Mouse (Mus musculus): ENCODE measurements at regions not wholly inside any gene's neighbourhood (a gene's known extent, or its start where the extent isn't known, plus 50 kb on each side); places are given as distances from the start of the nearest gene placed in this dataset.

- 75% methylated on average over 5 of the region's 5 CpGs for WGBS
- peaks cover 11% of the 10 kb centered on the region for H3K4me1 ChIP-seq (replicated peaks)
- H3K27ac ChIP-seq, result no peak overlapping the region
- H3K4me3 ChIP-seq, result no peak overlapping the region
- no peak overlapping the region for H3K4me2 ChIP-seq
- no peaks in the 10 kb centered on the region for H3K9me3 ChIP-seq
- no peaks in the 10 kb centered on the region for H3K36me3 ChIP-seq
- H3K9ac ChIP-seq, result no peak overlapping the region
- ATAC-seq (ENCODE audit: low FRiP score), result no peak
- H3K27me3 ChIP-seq, result no peaks in the 10 kb centered on the region
Measured at GRCm38 (mm10) chr19:28732998-28733397, 53.1 kb upstream of the Glis3 start.

DNA sequence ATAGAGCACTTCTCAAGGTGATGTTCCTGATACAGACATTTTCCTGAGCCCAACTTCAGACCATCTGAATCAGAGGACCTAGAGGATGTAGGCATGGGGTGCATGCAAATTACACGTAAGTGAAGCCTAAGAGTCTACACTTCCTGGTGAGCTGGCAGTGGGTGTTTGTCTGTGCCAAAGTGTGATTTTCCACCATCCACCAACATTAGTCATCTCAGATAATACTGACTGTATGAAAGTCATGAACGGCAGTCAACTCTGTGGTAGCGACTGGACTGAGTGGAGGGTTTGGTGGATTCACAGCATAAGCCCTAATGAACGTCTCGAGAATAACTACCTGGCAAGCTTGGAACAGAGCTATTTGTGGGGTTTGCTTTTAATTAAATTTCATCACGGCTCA lies 53.9 kb upstream of the Glis3 start:
- Histone ChIP-seq H3K9ac (no peak overlapping the region), H3K27me3 (no peaks in the 10 kb centered on the region), H3K9me3 (no peaks in the 10 kb centered on the region), H3K36me3 (no peaks in the 10 kb centered on the region), H3K4me3 (no peak overlapping the region), H3K27ac (no peak overlapping the region), H3K4me1 (replicated peaks) (peaks cover 11% of the 10 kb centered on the region), H3K4me2 (no peak overlapping the region)
- WGBS, result 68% methylated on average over 6 of the region's 6 CpGs
- no peak for ATAC-seq (ENCODE audit: low FRiP score)

DNA sequence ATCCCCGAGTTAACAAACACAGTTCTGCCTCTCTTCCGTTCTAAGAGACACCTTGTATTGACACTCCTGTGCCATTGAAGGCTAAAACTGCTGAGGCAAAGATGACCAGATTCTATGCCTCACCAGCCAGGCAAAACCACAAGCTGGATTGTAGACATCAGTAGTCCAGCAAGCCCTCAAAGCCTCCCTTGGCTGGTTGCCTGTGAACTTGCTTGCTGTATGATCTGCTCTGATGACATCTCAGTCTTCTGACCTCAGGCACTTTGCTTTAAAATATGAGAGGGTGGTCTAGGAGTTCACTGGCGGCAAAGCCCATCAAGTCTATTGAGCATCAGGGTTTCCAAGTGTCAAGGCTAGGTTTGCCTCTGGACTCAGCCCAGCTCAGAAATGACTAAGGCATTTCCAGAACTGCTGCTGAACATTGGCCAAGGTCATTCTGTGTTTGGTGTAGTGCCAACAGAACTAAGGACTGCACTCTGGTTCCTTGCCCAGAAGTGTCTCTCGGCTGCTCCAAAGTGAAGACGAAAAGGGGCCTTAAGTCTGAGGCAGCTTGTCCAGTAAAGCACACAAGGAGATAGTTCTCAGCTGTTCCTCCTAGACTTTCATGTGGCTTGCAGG lies 63.4 kb upstream of the Glis3 start:
- Histone ChIP-seq H3K9me3 (no peaks in the 10 kb centered on the region), H3K27ac (no peak overlapping the region), H3K36me3 (no peaks in the 10 kb centered on the region), H3K9ac (no peak overlapping the region), H3K4me1 (replicated peaks) (no peaks in the 10 kb centered on the region), H3K4me2 (no peak overlapping the region), H3K4me3 (no peak overlapping the region), H3K27me3 (no peaks in the 10 kb centered on the region)
- no peak for ATAC-seq (ENCODE audit: low FRiP score)
- WGBS, result 89% methylated on average over 5 of the region's 5 CpGs

- Histone ChIP-seq H3K36me3 (no peaks in the 10 kb centered on the region), H3K4me3 (no peak overlapping the region), H3K27me3 (no peaks in the 10 kb centered on the region), H3K4me2 (no peak overlapping the region), H3K4me1 (replicated peaks) (no peaks in the 10 kb centered on the region), H3K9ac (no peak overlapping the region), H3K9me3 (no peaks in the 10 kb centered on the region), H3K27ac (no peak overlapping the region)
- 94% methylated on average over 2 of the region's 2 CpGs for WGBS
- no peak for ATAC-seq (ENCODE audit: low FRiP score)
Measured at GRCm38 (mm10) chr19:28745105-28745504, 65.2 kb upstream of the Glis3 start.

- Histone ChIP-seq H3K9me3 (no peaks in the 10 kb centered on the region), H3K4me2 (no peak overlapping the region), H3K27me3 (no peaks in the 10 kb centered on the region), H3K4me3 (no peak overlapping the region), H3K4me1 (replicated peaks) (no peaks in the 10 kb centered on the region), H3K27ac (no peak overlapping the region), H3K36me3 (no peaks in the 10 kb centered on the region), H3K9ac (no peak overlapping the region)
- 56% methylated on average over 8 of the region's 8 CpGs for WGBS
- no peak for ATAC-seq (ENCODE audit: low FRiP score)
Measured at GRCm38 (mm10) chr19:28745534-28745933, 65.7 kb upstream of the Glis3 start.

GRCm38 (mm10) chr19:28751091-28751490 lies 71.2 kb upstream of the Glis3 start:
- no peak for ATAC-seq (ENCODE audit: low FRiP score)
- no peak overlapping the region for H3K4me2 ChIP-seq
- WGBS, result 96% methylated on average over 8 of the region's 8 CpGs
- no peak overlapping the region for H3K4me3 ChIP-seq
- no peaks in the 10 kb centered on the region for H3K9me3 ChIP-seq
- no peak overlapping the region for H3K27ac ChIP-seq
- H3K36me3 ChIP-seq, result no peaks in the 10 kb centered on the region
- H3K4me1 ChIP-seq (replicated peaks), result no peaks in the 10 kb centered on the region
- no peak overlapping the region for H3K9ac ChIP-seq
- H3K27me3 ChIP-seq, result no peaks in the 10 kb centered on the region

DNA sequence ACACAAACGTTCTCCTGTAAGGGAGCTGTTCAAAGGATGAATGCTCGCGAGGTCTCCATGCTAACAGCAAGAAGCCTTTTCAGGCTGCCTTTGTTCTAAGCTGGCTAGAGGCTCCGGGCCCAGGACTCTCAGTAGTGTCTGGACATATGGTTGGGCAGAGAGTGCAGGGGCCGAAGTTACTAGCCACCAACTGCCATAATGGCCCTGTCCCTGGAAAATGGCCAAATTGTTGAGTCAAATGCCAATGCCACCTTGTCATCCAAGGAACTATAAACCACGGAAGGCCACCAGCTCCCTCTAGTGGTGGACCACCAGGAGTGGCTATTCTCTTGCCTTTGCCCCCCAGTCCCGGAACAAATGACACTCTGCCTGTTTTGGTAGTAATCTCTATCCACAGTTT lies 76.0 kb upstream of the Slc1a1 start:
- ATAC-seq (ENCODE audit: low FRiP score), result peak; percentile 65; the same call in 1 of the 2 replicates
- Histone ChIP-seq H3K36me3 (no peaks in the 10 kb centered on the region), H3K4me1 (replicated peaks) (no peaks in the 10 kb centered on the region), H3K4me3 (no peak overlapping the region), H3K27ac (no peak overlapping the region), H3K9me3 (no peaks in the 10 kb centered on the region), H3K4me2 (no peak overlapping the region), H3K27me3 (no peaks in the 10 kb centered on the region), H3K9ac (no peak overlapping the region)
- WGBS, result 35% methylated on average over 7 of the region's 7 CpGs

GRCm38 (mm10) chr19:28764795-28765360 lies 70.0 kb upstream of the Slc1a1 start:
- WGBS, result 82% methylated on average over 11 of the region's 11 CpGs
- Histone ChIP-seq H3K9ac (no peak overlapping the region), H3K4me2 (no peak overlapping the region), H3K4me3 (no peak overlapping the region), H3K4me1 (replicated peaks) (no peaks in the 10 kb centered on the region), H3K36me3 (no peaks in the 10 kb centered on the region), H3K27me3 (no peaks in the 10 kb centered on the region), H3K27ac (no peak overlapping the region), H3K9me3 (no peaks in the 10 kb centered on the region)
- ATAC-seq (ENCODE audit: low FRiP score), result no peak

DNA sequence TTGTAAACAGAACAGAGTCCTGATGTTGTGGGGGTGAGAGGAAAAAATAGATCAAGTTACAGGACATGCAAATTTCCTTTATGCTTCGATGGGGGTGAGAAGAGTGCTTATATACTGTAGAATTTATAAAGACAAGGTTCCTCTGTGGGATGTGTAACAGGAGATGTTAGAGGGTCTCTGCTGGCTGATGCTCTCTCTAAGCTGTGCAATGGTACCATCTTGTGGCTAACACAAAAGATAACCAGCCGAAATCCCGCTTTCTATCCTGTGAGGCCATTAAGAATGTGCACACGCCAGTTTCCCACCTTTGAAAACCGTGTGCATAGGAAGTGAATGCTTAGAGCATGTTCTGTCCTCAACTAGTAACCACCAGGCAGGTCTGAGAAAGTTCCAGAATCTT lies 66.6 kb upstream of the Slc1a1 start:
- no peaks in the 10 kb centered on the region for H3K9me3 ChIP-seq
- no peak overlapping the region for H3K4me2 ChIP-seq
- ATAC-seq (ENCODE audit: low FRiP score), result peak; percentile 66; the same call in 1 of the 2 replicates
- no peak overlapping the region for H3K9ac ChIP-seq
- no peak overlapping the region for H3K4me3 ChIP-seq
- H3K27me3 ChIP-seq, result no peaks in the 10 kb centered on the region
- WGBS, result 52% methylated on average over 5 of the region's 5 CpGs
- H3K36me3 ChIP-seq, result no peaks in the 10 kb centered on the region
- no peak overlapping the region for H3K27ac ChIP-seq
- no peaks in the 10 kb centered on the region; the same call in 1 of the 2 replicates for H3K4me1 ChIP-seq (replicated peaks)

DNA sequence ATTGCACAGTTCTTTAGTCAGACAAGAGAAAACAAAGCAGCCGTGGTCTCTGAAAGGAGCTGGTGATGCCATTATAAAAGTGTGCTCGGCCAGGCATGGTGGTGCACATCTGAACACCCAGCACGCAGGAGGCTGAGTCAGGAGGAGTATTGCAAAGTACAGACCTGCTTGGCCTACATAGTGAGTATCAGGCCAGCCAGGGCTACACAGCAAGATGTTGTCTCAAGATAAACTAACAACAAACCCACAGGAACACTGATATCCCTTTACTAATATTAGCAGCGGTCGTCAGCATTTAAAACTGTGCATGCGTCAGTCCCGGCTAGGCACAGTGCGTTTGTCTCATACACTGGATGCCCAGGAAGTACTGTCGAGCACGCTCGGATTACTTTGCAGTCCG lies 64.4 kb upstream of the Slc1a1 start:
- no peak for ATAC-seq (ENCODE audit: low FRiP score)
- Histone ChIP-seq H3K27me3 (no peaks in the 10 kb centered on the region), H3K9ac (no peak overlapping the region), H3K9me3 (no peaks in the 10 kb centered on the region), H3K4me2 (no peak overlapping the region), H3K4me1 (replicated peaks) (no peaks in the 10 kb centered on the region; the same call in 1 of the 2 replicates), H3K4me3 (no peak overlapping the region), H3K36me3 (no peaks in the 10 kb centered on the region), H3K27ac (no peak overlapping the region)
- WGBS, result 90% methylated on average over 12 of the region's 12 CpGs

GRCm38 (mm10) chr19:28771836-28772235 lies 63.0 kb upstream of the Slc1a1 start:
- H3K4me1 ChIP-seq (replicated peaks), result no peaks in the 10 kb centered on the region; the same call in 1 of the 2 replicates
- 31% methylated on average over 7 of the region's 7 CpGs for WGBS
- no peak overlapping the region for H3K27ac ChIP-seq
- no peak overlapping the region for H3K4me2 ChIP-seq
- no peak for ATAC-seq (ENCODE audit: low FRiP score)
- H3K27me3 ChIP-seq, result no peaks in the 10 kb centered on the region
- no peak overlapping the region for H3K4me3 ChIP-seq
- H3K9me3 ChIP-seq, result no peaks in the 10 kb centered on the region
- no peaks in the 10 kb centered on the region for H3K36me3 ChIP-seq
- H3K9ac ChIP-seq, result no peak overlapping the region

- H3K9me3 ChIP-seq, result no peaks in the 10 kb centered on the region
- no peak for ATAC-seq (ENCODE audit: low FRiP score)
- no peaks in the 10 kb centered on the region for H3K27me3 ChIP-seq
- H3K9ac ChIP-seq, result no peak overlapping the region
- no peaks in the 10 kb centered on the region; the same call in 1 of the 2 replicates for H3K4me1 ChIP-seq (replicated peaks)
- no peaks in the 10 kb centered on the region for H3K36me3 ChIP-seq
- WGBS, result 55% methylated on average over 9 of the region's 9 CpGs
- no peak overlapping the region for H3K4me2 ChIP-seq
- no peak overlapping the region for H3K27ac ChIP-seq
- no peak overlapping the region for H3K4me3 ChIP-seq
Measured at GRCm38 (mm10) chr19:28772840-28773570, 61.8 kb upstream of the Slc1a1 start.

- Histone ChIP-seq H3K4me2 (no peak overlapping the region), H3K36me3 (no peaks in the 10 kb centered on the region), H3K9me3 (no peaks in the 10 kb centered on the region), H3K27ac (no peak overlapping the region), H3K4me3 (no peak overlapping the region), H3K27me3 (no peaks in the 10 kb centered on the region), H3K9ac (no peak overlapping the region), H3K4me1 (replicated peaks) (no peaks in the 10 kb centered on the region; the same call in 1 of the 2 replicates)
- WGBS, result 34% methylated on average over 4 of the region's 4 CpGs
- no peak for ATAC-seq (ENCODE audit: low FRiP score)
Measured at GRCm38 (mm10) chr19:28776868-28777267, 58.0 kb upstream of the Slc1a1 start.

All from hindbrain, embryonic 13.5 days (tissue).